Mouse (Mus musculus) hindbrain, embryonic 12.5 days (tissue): ENCODE measurements around the gene 1700025G04Rik. TPM values are rescaled to one million over a fixed set of nuclear protein-coding genes. Genes with fewer than 3 reads are reported as not detected.

Source experiments
- ATAC-seq: fragments of 200-750 bp; cut with Nextera tagmentation; 2 replicates; pipeline ENCODE4 v1.8.0; 2017; ENCODE audit warnings: moderate TSS enrichment; ENCODE audit not compliant: low FRiP score
- H3K27ac ChIP-seq: fragments of 300-500 bp; sonication (generic); 2 replicates; pipeline ENCODE4 v1.5.1; 2016; ENCODE audit warnings: mild to moderate bottlenecking
- H3K27me3 ChIP-seq: fragments of 300-500 bp; sonication (generic); 2 replicates; pipeline ENCODE4 v1.6.1; 2016; ENCODE audit warnings: mild to moderate bottlenecking
- H3K36me3 ChIP-seq: fragments of 300-500 bp; sonication (generic); 2 replicates; pipeline ENCODE4 v1.6.1; 2016; ENCODE audit warnings: mild to moderate bottlenecking
- H3K4me1 ChIP-seq: fragments of 300-500 bp; sonication (generic); 2 replicates; pipeline ENCODE4 v1.6.1; 2016
- H3K4me2 ChIP-seq: fragments of 300-500 bp; sonication (generic); replicated peaks from 2 replicates; pipeline ENCODE4 v1.6.1; 2016; ENCODE audit warnings: mild to moderate bottlenecking
- H3K4me3 ChIP-seq: fragments of 300-500 bp; sonication (generic); 2 replicates; pipeline ENCODE4 v1.5.1; 2016; ENCODE audit warnings: mild to moderate bottlenecking
- H3K9ac ChIP-seq: fragments of 300-500 bp; sonication (generic); 2 replicates; pipeline ENCODE4 v1.6.1; 2016; ENCODE audit warnings: mild to moderate bottlenecking, moderate library complexity
- H3K9me3 ChIP-seq: fragments of 300-500 bp; sonication (generic); replicated peaks from 2 replicates; pipeline ENCODE4 v1.6.1; 2016; ENCODE audit warnings: mild to moderate bottlenecking
- WGBS: fragments of 180-500 bp; shearing (Covaris S2); methylation state at CpG from one replicate; pipeline ENCODE4 v1.1.7; 2016; 5-methylcytosine and 5-hydroxymethylcytosine counted together
- polyA plus RNA-seq: library from polyadenylated mRNA; unstranded; fragments of >200 nt; fragmentation: Nextera tagmentation; extraction: Ambion mirVana; gene quantifications from 2 replicates; pipeline ENCODE4 v1.2.1, GENCODE M21; 2016

1700025G04Rik gene
- 51.0 and 58.8 TPM in 2 replicates for polyA plus RNA-seq

- Histone ChIP-seq H3K27ac (peak within 1 kb of the TSS; percentile 99), H3K4me3 (peak within 1 kb of the TSS; percentile 77), H3K4me1 (peaks cover 43% of the 10 kb centered on the region), H3K4me2 (peak within 1 kb of the TSS; percentile 76), H3K36me3 (no peaks in the 10 kb centered on the region), H3K9ac (peak within 1 kb of the TSS; percentile 98), H3K27me3 (no peaks in the 10 kb centered on the region), H3K9me3 (no peaks in the 10 kb centered on the region)
- under 1% methylated on average over 45 of the region's 66 CpGs for WGBS
- peak; percentile 91 for ATAC-seq
Measured at GRCm38 (mm10) chr1:152090018-152090553, at the start of gene 1700025G04Rik. Gene 1700025G04Rik, minus strand, starts transcription at chr1:152090125.

GRCm38 (mm10) chr1:152139496-152139895 lies 49.6 kb upstream of the 1700025G04Rik start:
- H3K4me1 ChIP-seq: no peaks in the 10 kb centered on the region
- H3K9me3 ChIP-seq: peaks cover 11% of the 10 kb centered on the region
- ATAC-seq: no peak
- H3K4me2 ChIP-seq: no peak overlapping the region
- no peak overlapping the region for H3K4me3 ChIP-seq
- no peaks in the 10 kb centered on the region for H3K27me3 ChIP-seq
- H3K27ac ChIP-seq: no peak overlapping the region
- H3K9ac ChIP-seq: no peak overlapping the region
- no peaks in the 10 kb centered on the region for H3K36me3 ChIP-seq
- WGBS: 85% methylated on average over 4 of the region's 4 CpGs

GRCm38 (mm10) chr1:152130029-152130727 lies 40.3 kb upstream of the 1700025G04Rik start:
- Histone ChIP-seq H3K4me1 (peaks cover 10% of the 10 kb centered on the region), H3K9me3 (no peaks in the 10 kb centered on the region), H3K4me2 (no peak overlapping the region), H3K27me3 (no peaks in the 10 kb centered on the region), H3K9ac (no peak overlapping the region), H3K27ac (no peak overlapping the region), H3K36me3 (no peaks in the 10 kb centered on the region), H3K4me3 (no peak overlapping the region)
- whole genome bisulfite sequencing: 70% methylated on average over 14 of the region's 15 CpGs
- ATAC-seq: peak; percentile 38; the same call in 1 of the 2 replicates

GRCm38 (mm10) chr1:152125451-152125850 lies 35.5 kb upstream of the 1700025G04Rik start:
- 89% methylated on average over 7 of the region's 7 CpGs for WGBS
- Histone ChIP-seq H3K9ac (no peak overlapping the region), H3K4me2 (no peak overlapping the region), H3K27ac (no peak overlapping the region), H3K4me1 (peaks cover 8% of the 10 kb centered on the region), H3K36me3 (no peaks in the 10 kb centered on the region), H3K9me3 (no peaks in the 10 kb centered on the region), H3K27me3 (no peaks in the 10 kb centered on the region), H3K4me3 (no peak overlapping the region)
- ATAC-seq: no peak

- no peaks in the 10 kb centered on the region for H3K27me3 ChIP-seq
- H3K36me3 ChIP-seq: no peaks in the 10 kb centered on the region
- no peak overlapping the region for H3K27ac ChIP-seq
- H3K4me1 ChIP-seq: no peaks in the 10 kb centered on the region
- 100% methylated on average over 1 of the region's 1 CpGs for whole genome bisulfite sequencing
- no peak overlapping the region for H3K9ac ChIP-seq
- no peak overlapping the region for H3K4me2 ChIP-seq
- H3K4me3 ChIP-seq: no peak overlapping the region
- ATAC-seq: no peak
- H3K9me3 ChIP-seq: no peaks in the 10 kb centered on the region
Measured at GRCm38 (mm10) chr1:152110123-152110522, 20.2 kb upstream of the 1700025G04Rik start.

GRCm38 (mm10) chr1:152106136-152106535 lies 16.2 kb upstream of the 1700025G04Rik start:
- H3K4me3 ChIP-seq: no peak overlapping the region
- ATAC-seq: no peak
- H3K36me3 ChIP-seq: no peaks in the 10 kb centered on the region
- H3K27ac ChIP-seq: no peak overlapping the region
- WGBS: 89% methylated on average over 2 of the region's 2 CpGs
- H3K4me1 ChIP-seq: no peaks in the 10 kb centered on the region
- H3K9me3 ChIP-seq: no peaks in the 10 kb centered on the region
- H3K27me3 ChIP-seq: no peaks in the 10 kb centered on the region
- no peak overlapping the region for H3K4me2 ChIP-seq
- H3K9ac ChIP-seq: no peak overlapping the region

GRCm38 (mm10) chr1:152105246-152105645 lies 15.3 kb upstream of the 1700025G04Rik start:
- Histone ChIP-seq H3K4me3 (no peak overlapping the region), H3K36me3 (no peaks in the 10 kb centered on the region), H3K27me3 (no peaks in the 10 kb centered on the region), H3K4me2 (no peak overlapping the region), H3K27ac (no peak overlapping the region), H3K4me1 (no peaks in the 10 kb centered on the region), H3K9ac (no peak overlapping the region), H3K9me3 (no peaks in the 10 kb centered on the region)
- 100% methylated on average over 1 of the region's 1 CpGs for WGBS
- ATAC-seq: no peak

GRCm38 (mm10) chr1:152101746-152102145 lies 11.8 kb upstream of the 1700025G04Rik start:
- H3K9me3 ChIP-seq: no peaks in the 10 kb centered on the region
- no peak overlapping the region for H3K4me2 ChIP-seq
- no peak overlapping the region for H3K4me3 ChIP-seq
- 79% methylated on average over 5 of the region's 5 CpGs for WGBS
- no peaks in the 10 kb centered on the region for H3K4me1 ChIP-seq
- no peak overlapping the region for H3K27ac ChIP-seq
- no peaks in the 10 kb centered on the region for H3K27me3 ChIP-seq
- no peak for ATAC-seq
- no peak overlapping the region for H3K9ac ChIP-seq
- H3K36me3 ChIP-seq: no peaks in the 10 kb centered on the region

- Histone ChIP-seq H3K9ac (no peak overlapping the region), H3K4me2 (no peak overlapping the region), H3K4me1 (peaks cover 5% of the 10 kb centered on the region; the same call in 1 of the 2 replicates), H3K27me3 (no peaks in the 10 kb centered on the region), H3K9me3 (no peaks in the 10 kb centered on the region), H3K27ac (no peak overlapping the region), H3K36me3 (no peaks in the 10 kb centered on the region), H3K4me3 (no peak overlapping the region)
- no peak for ATAC-seq
- 75% methylated on average over 3 of the region's 3 CpGs for WGBS
Measured at GRCm38 (mm10) chr1:152096045-152096444, 6.1 kb upstream of the 1700025G04Rik start.

GRCm38 (mm10) chr1:152090564-152091545 lies 930 bp upstream of the 1700025G04Rik start:
- peak; percentile 83 for ATAC-seq
- under 1% methylated on average over 36 of the region's 36 CpGs for WGBS

GRCm38 (mm10) chr1:152089526-152089925 lies 399 bp downstream of the 1700025G04Rik start:
- Histone ChIP-seq H3K9ac (peak overlapping the region; percentile 98), H3K9me3 (no peaks in the 10 kb centered on the region), H3K4me1 (peaks cover 49% of the 10 kb centered on the region), H3K36me3 (no peaks in the 10 kb centered on the region), H3K4me3 (peak overlapping the region; percentile 77), H3K27me3 (no peaks in the 10 kb centered on the region), H3K27ac (peak overlapping the region; percentile 99), H3K4me2 (peak overlapping the region; percentile 76)
- ATAC-seq: peak; percentile 23
- WGBS: under 1% methylated on average over 14 of the region's 25 CpGs

More at GRCm38 (mm10) chr1:152090564-152091545, 930 bp upstream of the 1700025G04Rik start:
- Histone ChIP-seq H3K4me1 (peaks cover 35% of the 10 kb centered on the region), H3K4me3 (peak overlapping the region; percentile 77), H3K4me2 (peak overlapping the region; percentile 76), H3K9ac (peak overlapping the region; percentile 98), H3K27me3 (no peaks in the 10 kb centered on the region), H3K9me3 (no peaks in the 10 kb centered on the region), H3K27ac (peak overlapping the region; percentile 99), H3K36me3 (no peaks in the 10 kb centered on the region)
